Mouse (Mus musculus) neural tube, embryonic 12.5 days (tissue): ENCODE results near the gene Hoxc5. TPM values are rescaled to one million over a fixed set of nuclear protein-coding genes. Genes with fewer than 3 reads are reported as not detected.

ENCODE experiments used
- ATAC-seq: fragments of 200-750 bp; cut with Nextera tagmentation; 2 replicates; pipeline ENCODE4 v1.8.0; 2017; ENCODE audit warnings: low read depth, mild to moderate bottlenecking, moderate TSS enrichment, moderate library complexity; ENCODE audit not compliant: low FRiP score
- H3K27ac ChIP-seq: fragments of 300-500 bp; sonication (generic); 2 replicates; pipeline ENCODE4 v1.5.1; 2016
- H3K27me3 ChIP-seq: fragments of 300-500 bp; sonication (generic); replicated peaks from 2 replicates; pipeline ENCODE4 v1.6.1; 2016; ENCODE audit warnings: mild to moderate bottlenecking
- H3K36me3 ChIP-seq: fragments of 300-500 bp; sonication (generic); 2 replicates; pipeline ENCODE4 v1.6.1; 2016; ENCODE audit warnings: mild to moderate bottlenecking
- H3K4me1 ChIP-seq: fragments of 300-500 bp; sonication (generic); 2 replicates; pipeline ENCODE4 v1.6.1; 2016
- H3K4me2 ChIP-seq: fragments of 300-500 bp; sonication (generic); replicated peaks from 2 replicates; pipeline ENCODE4 v1.6.1; 2016; ENCODE audit warnings: mild to moderate bottlenecking
- H3K4me3 ChIP-seq: fragments of 300-500 bp; sonication (generic); 2 replicates; pipeline ENCODE4 v1.5.1; 2016
- H3K9ac ChIP-seq: fragments of 300-500 bp; sonication (generic); 2 replicates; pipeline ENCODE4 v1.6.1; 2016; ENCODE audit warnings: mild to moderate bottlenecking
- H3K9me3 ChIP-seq: fragments of 300-500 bp; sonication (generic); 2 replicates; pipeline ENCODE4 v1.6.1; 2016; ENCODE audit warnings: mild to moderate bottlenecking
- WGBS: fragments of 180-500 bp; shearing (Covaris S2); methylation state at CpG from one replicate; pipeline ENCODE4 v1.1.7; 2016; 5-methylcytosine and 5-hydroxymethylcytosine counted together
- polyA plus RNA-seq: library from polyadenylated mRNA; unstranded; fragments of >200 nt; fragmentation: Nextera tagmentation; extraction: Ambion mirVana; gene quantifications from 2 replicates; pipeline ENCODE4 v1.2.1, GENCODE M21; 2016

Gene Hoxc5
- polyA plus RNA-seq, 1 experiment from 2014 or later: 32.1 TPM

GRCm38 (mm10) chr15:103027266-103028235 is 60.3 kb downstream of the Hoxc5 start:
- Histone ChIP-seq H3K27ac (peak overlapping the region; percentile 94), H3K4me1 (peaks cover 87% of the 10 kb centered on the region), H3K9ac (peak overlapping the region; percentile 99), H3K4me2 (peak overlapping the region; percentile 86), H3K4me3 (peak overlapping the region; percentile 52), H3K36me3 (no peaks in the 10 kb centered on the region), H3K9me3 (no peaks in the 10 kb centered on the region), H3K27me3 (no peaks in the 10 kb centered on the region)
- WGBS: 1% methylated on average over 43 of the region's 43 CpGs
- no peak for ATAC-seq

GRCm38 (mm10) chr15:103028916-103029512 is 61.8 kb downstream of the Hoxc5 start:
- ATAC-seq: no peak
- Histone ChIP-seq H3K9ac (peak overlapping the region; percentile 99), H3K27me3 (no peaks in the 10 kb centered on the region), H3K36me3 (no peaks in the 10 kb centered on the region), H3K4me3 (no peak overlapping the region), H3K4me1 (peaks cover 88% of the 10 kb centered on the region), H3K4me2 (peak overlapping the region; percentile 86), H3K27ac (peak overlapping the region; percentile 94), H3K9me3 (no peaks in the 10 kb centered on the region)
- WGBS: 8% methylated on average over 9 of the region's 9 CpGs

- Histone ChIP-seq H3K9ac (peak overlapping the region; percentile 99), H3K36me3 (no peaks in the 10 kb centered on the region), H3K4me1 (peaks cover 87% of the 10 kb centered on the region), H3K27me3 (no peaks in the 10 kb centered on the region), H3K9me3 (no peaks in the 10 kb centered on the region), H3K4me2 (peak overlapping the region; percentile 86), H3K27ac (peak overlapping the region; percentile 94), H3K4me3 (peak overlapping the region; percentile 22)
- WGBS: 4% methylated on average over 8 of the region's 8 CpGs
- no peak for ATAC-seq
Measured at GRCm38 (mm10) chr15:103030142-103030541, 62.9 kb downstream of the Hoxc5 start.

GRCm38 (mm10) chr15:103032167-103032566 is 64.9 kb downstream of the Hoxc5 start:
- Histone ChIP-seq H3K4me2 (peak overlapping the region; percentile 86), H3K4me3 (peak overlapping the region; percentile 21; the same call in 1 of the 2 replicates)

GRCm38 (mm10) chr15:103032646-103033575 is 65.7 kb downstream of the Hoxc5 start:
- WGBS: under 1% methylated on average over 26 of the region's 26 CpGs
- H3K27me3 ChIP-seq: no peaks in the 10 kb centered on the region
- peak overlapping the region; percentile 86 for H3K4me2 ChIP-seq
- peak overlapping the region; percentile 91 for H3K27ac ChIP-seq
- peak overlapping the region; percentile 88 for H3K9ac ChIP-seq
- no peaks in the 10 kb centered on the region for H3K36me3 ChIP-seq
- no peaks in the 10 kb centered on the region for H3K9me3 ChIP-seq
- peak overlapping the region; percentile 21; the same call in 1 of the 2 replicates for H3K4me3 ChIP-seq
- H3K4me1 ChIP-seq: peaks cover 85% of the 10 kb centered on the region
- ATAC-seq: peak; percentile 42; the same call in 1 of the 2 replicates

More at GRCm38 (mm10) chr15:103032167-103032566, 64.9 kb downstream of the Hoxc5 start:
- H3K36me3 ChIP-seq: no peaks in the 10 kb centered on the region
- WGBS: 0% methylated on average over 3 of the region's 3 CpGs
- ATAC-seq: no peak
- no peaks in the 10 kb centered on the region for H3K9me3 ChIP-seq
- peak overlapping the region; percentile 88 for H3K9ac ChIP-seq
- H3K27ac ChIP-seq: peak overlapping the region; percentile 91
- H3K27me3 ChIP-seq: no peaks in the 10 kb centered on the region
- H3K4me1 ChIP-seq: peaks cover 85% of the 10 kb centered on the region

GRCm38 (mm10) chr15:103034043-103034806 is 67.0 kb downstream of the Hoxc5 start:
- peaks cover 85% of the 10 kb centered on the region for H3K4me1 ChIP-seq
- H3K27ac ChIP-seq: peak overlapping the region; percentile 98
- WGBS: 2% methylated on average over 24 of the region's 24 CpGs
- H3K4me3 ChIP-seq: peak overlapping the region; percentile 51
- no peaks in the 10 kb centered on the region for H3K27me3 ChIP-seq
- no peaks in the 10 kb centered on the region for H3K9me3 ChIP-seq
- peak overlapping the region; percentile 86 for H3K4me2 ChIP-seq
- H3K36me3 ChIP-seq: no peaks in the 10 kb centered on the region
- H3K9ac ChIP-seq: peak overlapping the region; percentile 88
- ATAC-seq: peak; percentile 22; the same call in 1 of the 2 replicates

- Histone ChIP-seq H3K27me3 (no peaks in the 10 kb centered on the region), H3K9ac (peak overlapping the region; percentile 88)
- peak; percentile 86 for ATAC-seq
Measured at GRCm38 (mm10) chr15:103034807-103035547, 67.7 kb downstream of the Hoxc5 start.

GRCm38 (mm10) chr15:103035548-103035881 is 68.3 kb downstream of the Hoxc5 start:
- Histone ChIP-seq H3K36me3 (no peaks in the 10 kb centered on the region), H3K4me1 (peaks cover 90% of the 10 kb centered on the region), H3K4me2 (peak overlapping the region; percentile 86), H3K9me3 (no peaks in the 10 kb centered on the region), H3K9ac (peak overlapping the region; percentile 88), H3K4me3 (peak overlapping the region; percentile 51), H3K27ac (peak overlapping the region; percentile 98), H3K27me3 (no peaks in the 10 kb centered on the region)
- no peak for ATAC-seq
- 2% methylated on average over 14 of the region's 14 CpGs for WGBS

More at GRCm38 (mm10) chr15:103034807-103035547, 67.7 kb downstream of the Hoxc5 start:
- under 1% methylated on average over 34 of the region's 34 CpGs for WGBS
- peak overlapping the region; percentile 86 for H3K4me2 ChIP-seq
- peak overlapping the region; percentile 51 for H3K4me3 ChIP-seq
- H3K4me1 ChIP-seq: peaks cover 90% of the 10 kb centered on the region
- no peaks in the 10 kb centered on the region for H3K36me3 ChIP-seq
- H3K27ac ChIP-seq: peak overlapping the region; percentile 98
- H3K9me3 ChIP-seq: no peaks in the 10 kb centered on the region

GRCm38 (mm10) chr15:103037579-103037978 is 70.3 kb downstream of the Hoxc5 start:
- Histone ChIP-seq H3K4me2 (peak overlapping the region; percentile 86), H3K9ac (peak overlapping the region; percentile 88), H3K4me1 (peaks cover 93% of the 10 kb centered on the region), H3K27ac (peak overlapping the region; percentile 74; the same call in 1 of the 2 replicates), H3K36me3 (no peaks in the 10 kb centered on the region), H3K9me3 (no peaks in the 10 kb centered on the region), H3K27me3 (no peaks in the 10 kb centered on the region), H3K4me3 (peak overlapping the region; percentile 51; the same call in 1 of the 2 replicates)
- no peak for ATAC-seq
- 8% methylated on average over 1 of the region's 1 CpGs for WGBS

GRCm38 (mm10) chr15:103038701-103039480 is 71.6 kb downstream of the Hoxc5 start:
- Histone ChIP-seq H3K4me2 (peak overlapping the region; percentile 86), H3K27me3 (no peaks in the 10 kb centered on the region), H3K4me3 (peak overlapping the region; percentile 39), H3K9me3 (no peaks in the 10 kb centered on the region), H3K4me1 (peaks cover 93% of the 10 kb centered on the region), H3K36me3 (no peaks in the 10 kb centered on the region), H3K27ac (peak overlapping the region; percentile 77), H3K9ac (peak overlapping the region; percentile 88)
- 4% methylated on average over 10 of the region's 10 CpGs for WGBS
- no peak for ATAC-seq
